Mouse (Mus musculus): ENCODE measurements around the gene Tspoap1.

Tspoap1 gene

DNA sequence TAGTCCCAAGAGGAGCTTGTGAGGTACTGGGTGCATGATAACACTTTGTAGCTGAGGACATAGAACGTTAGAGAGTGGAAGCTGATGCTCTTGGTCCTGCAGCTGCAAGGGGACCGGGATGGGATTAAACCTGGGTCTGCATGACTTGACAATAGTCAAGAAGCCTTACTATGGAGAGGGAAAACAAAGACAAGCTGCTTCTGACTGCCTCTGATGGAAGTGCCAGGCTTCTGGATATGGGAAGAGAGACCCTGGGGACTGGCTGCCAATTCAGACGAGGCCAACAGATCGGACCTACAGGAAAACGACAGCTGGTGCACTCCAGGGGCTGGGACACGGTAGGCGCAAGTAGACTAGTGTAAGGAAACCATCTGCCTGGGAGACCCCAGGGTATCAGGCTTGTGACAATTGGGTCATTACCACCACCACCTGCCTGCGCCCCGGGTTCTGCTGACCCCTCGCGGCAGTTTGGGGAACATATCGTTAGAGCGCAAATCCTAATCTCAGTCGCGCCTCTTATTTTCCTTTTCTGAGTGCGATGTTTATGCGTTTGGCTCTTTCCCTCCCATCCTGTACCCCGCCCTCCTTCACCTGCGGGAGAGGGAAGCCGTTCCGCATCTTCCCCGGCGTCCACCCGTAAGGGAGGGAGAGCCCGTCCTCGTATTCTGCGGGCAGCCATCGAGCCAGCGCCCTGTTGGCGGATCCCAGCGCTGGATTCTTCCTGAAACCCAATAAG is 56.5 kb downstream of the Tspoap1 start:
- no peak for DNase-seq

DNA sequence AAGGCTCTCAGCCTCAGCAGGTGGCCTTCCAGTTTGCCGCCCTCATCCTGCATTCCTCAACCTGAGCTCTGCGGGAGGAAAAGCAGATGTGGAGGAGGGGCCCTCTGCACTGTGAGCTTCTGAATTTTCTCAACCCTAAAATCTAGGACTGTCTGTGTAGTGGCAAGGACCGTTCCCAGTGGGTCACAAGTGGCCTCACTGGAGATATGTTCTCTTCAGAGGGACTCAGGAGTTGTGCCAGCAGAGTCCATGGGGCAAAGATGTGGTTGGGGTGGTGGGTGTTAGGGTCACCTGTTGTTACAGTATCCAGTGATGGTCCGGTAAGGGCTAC is 57.1 kb downstream of the Tspoap1 start:
- no peak for DNase-seq

DNA sequence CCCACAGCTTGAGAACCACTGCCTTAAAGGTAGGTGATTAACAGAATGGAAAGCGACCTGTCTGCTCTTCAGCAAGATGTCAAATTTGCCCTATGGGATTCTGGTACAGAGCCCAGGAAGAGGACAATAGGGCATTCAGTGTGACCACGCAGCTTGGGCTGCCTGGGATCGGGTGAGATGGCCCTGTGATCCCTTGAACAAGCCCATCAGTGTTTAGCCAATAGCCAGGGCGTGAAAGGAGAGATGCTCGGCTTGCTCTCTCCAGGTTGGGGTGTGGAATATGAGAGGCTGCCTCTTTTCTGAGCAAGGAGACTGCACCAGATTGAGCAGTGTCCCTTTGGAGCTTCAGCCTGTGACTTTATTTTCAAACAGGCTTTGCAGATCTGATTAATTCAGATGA is 61.2 kb downstream of the Tspoap1 start:
- peak; percentile 66 for DNase-seq

DNA sequence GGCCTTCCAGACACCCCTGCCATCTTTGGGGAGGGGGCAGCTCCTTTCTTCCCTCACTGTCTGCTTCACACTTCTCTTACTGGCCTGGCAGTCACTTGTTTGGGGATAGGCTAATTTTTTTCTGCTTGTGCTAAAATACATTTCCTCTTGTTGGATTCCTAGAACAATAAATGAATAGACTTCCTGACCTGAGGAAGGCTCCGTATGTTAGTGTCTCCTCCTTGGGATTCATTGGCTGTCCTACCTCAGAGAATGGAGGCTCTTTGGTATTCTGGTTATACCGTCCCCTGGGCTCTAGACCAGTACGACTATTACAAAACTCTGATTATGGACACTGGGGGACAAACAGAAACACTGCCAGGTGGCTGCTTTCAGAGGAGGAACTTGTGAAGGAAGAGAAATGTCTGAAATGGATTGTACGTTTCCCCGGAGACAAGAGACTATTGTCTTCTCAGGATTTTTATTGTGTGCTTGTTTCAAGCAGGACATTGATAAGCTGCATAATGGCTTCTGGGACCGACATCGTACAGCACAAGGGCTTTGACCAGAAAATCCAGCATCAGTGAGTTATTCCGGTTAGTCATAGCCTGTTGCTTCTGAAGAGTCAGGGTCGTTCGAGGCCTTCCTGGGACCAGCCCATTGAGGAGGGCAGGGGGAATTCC is 68.0 kb downstream of the Tspoap1 start, which contains the start of gene Lpo:
Gene Lpo, minus strand, starts transcription at position 51 of the 662 bp plus-strand sequence.
- DNase-seq: no peak

All from layer of hippocampus, adult 9-11 months (tissue).